Mouse (Mus musculus): Measurements from ENCODE around the gene Rapgef4.

DNA sequence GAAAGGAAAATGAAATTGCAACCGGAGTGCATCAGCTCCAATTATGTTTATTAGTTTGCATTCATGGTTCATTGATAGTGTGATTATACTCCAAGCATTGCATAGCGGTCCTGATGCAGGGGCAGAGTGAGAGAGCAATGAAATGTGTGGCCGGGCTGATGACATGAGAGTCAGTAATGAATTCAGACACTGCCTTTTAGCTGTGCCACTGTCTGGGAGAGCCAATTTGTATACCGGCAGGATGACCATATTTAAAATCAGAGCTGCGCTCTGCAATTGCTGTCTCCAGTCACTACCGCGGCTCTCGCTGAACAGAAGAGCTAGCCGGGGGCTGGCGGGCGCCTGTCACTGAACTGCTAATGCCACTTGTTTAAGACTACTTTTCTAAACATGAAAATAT is 197.5 kb downstream of the Rapgef4 start:
- TF ChIP-seq CTCF (IDR thresholded peaks at IDR 0.05; ENCODE audit: low read depth, low read length) (no peak), GATA1 (IDR thresholded peaks at IDR 0.05; ENCODE audit: borderline replicate concordance, low read length) (no peak), TAL1 (conservative IDR thresholded peaks at IDR 0.05; ENCODE audit: low read depth, low read length) (no peak), GATA2 (IDR thresholded peaks at IDR 0.05; ENCODE audit: borderline replicate concordance, low read depth, low read length) (no peak), POLR2AphosphoS5 (IDR thresholded peaks at IDR 0.05; ENCODE audit: insufficient replicate concordance, low read depth, low read length) (no peak)
